Mouse (Mus musculus) midbrain, embryonic 10.5 days (tissue): ENCODE data around the gene Gm10644. TPM values are rescaled to one million over a fixed set of nuclear protein-coding genes. Genes with fewer than 3 reads are reported as not detected.

ENCODE experiments used
- DNase-seq: peaks from one replicate; pipeline ENCODE4 v3.0.0-alpha.2; 2017; ENCODE audit warnings: low spot score
- H3K27ac ChIP-seq: fragments of 300-500 bp; sonication (generic); replicated peaks from 2 replicates; pipeline ENCODE4 v1.5.1; 2016; ENCODE audit warnings: mild to moderate bottlenecking
- H3K27me3 ChIP-seq: fragments of 300-500 bp; sonication (generic); 2 replicates; pipeline ENCODE4 v1.6.1; 2016; ENCODE audit warnings: low read depth, mild to moderate bottlenecking; ENCODE audit not compliant: poor library complexity, severe bottlenecking
- H3K36me3 ChIP-seq: fragments of 300-500 bp; sonication (generic); 2 replicates; pipeline ENCODE4 v1.6.1; 2016; ENCODE audit warnings: mild to moderate bottlenecking, moderate library complexity
- H3K4me1 ChIP-seq: fragments of 300-500 bp; sonication (generic); 2 replicates; pipeline ENCODE4 v1.6.1; 2016
- H3K4me3 ChIP-seq: fragments of 300-500 bp; sonication (generic); 2 replicates; pipeline ENCODE4 v1.5.1; 2016; ENCODE audit warnings: mild to moderate bottlenecking, moderate library complexity
- H3K9me3 ChIP-seq: fragments of 300-500 bp; sonication (generic); replicated peaks from 2 replicates; pipeline ENCODE4 v1.6.1; 2016; ENCODE audit warnings: mild to moderate bottlenecking
- WGBS: fragments of 180-500 bp; shearing (Covaris S2); methylation state at CpG from one replicate; pipeline ENCODE4 v1.1.7; 2016; 5-methylcytosine and 5-hydroxymethylcytosine counted together
- microRNA-seq: library from miRNA; unstranded; fragments of <30 nt; microRNA quantifications from one replicate; pipeline ENCODE4, GENCODE M21; 2017
- polyA plus RNA-seq: library from polyadenylated mRNA; unstranded; fragments of >200 nt; fragmentation: Nextera tagmentation; extraction: Ambion mirVana; gene quantifications from 2 replicates; pipeline ENCODE4 v1.2.1, GENCODE M21; 2016

The Gm10644 gene
- polyA plus RNA-seq, 1 experiment from 2014 or later: 1.0 TPM

DNA sequence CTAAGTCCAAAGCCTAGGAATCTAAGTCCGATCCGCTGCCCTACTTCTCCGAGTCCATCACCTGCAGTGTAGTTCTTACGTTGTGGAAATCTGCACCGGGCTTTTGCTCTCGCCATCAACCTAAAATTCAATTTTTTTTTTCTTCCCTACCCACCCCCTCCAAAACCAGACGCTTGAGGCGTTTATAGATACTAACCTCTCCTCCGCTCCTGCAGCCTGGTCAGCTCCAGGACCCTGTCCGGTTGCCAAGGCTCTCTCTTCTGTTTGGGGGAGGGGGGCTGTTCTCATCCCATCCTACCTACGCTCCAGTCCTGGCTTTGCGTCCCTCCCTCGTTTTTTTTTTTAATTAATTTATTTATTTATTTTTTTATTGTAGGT lies 56.0 kb downstream of the Gm10644 start:
- Histone ChIP-seq H3K27ac (peak overlapping the region; percentile 94), H3K27me3 (peaks cover 45% of the 10 kb centered on the region), H3K36me3 (no peaks in the 10 kb centered on the region), H3K9me3 (no peaks in the 10 kb centered on the region), H3K4me1 (peaks cover 64% of the 10 kb centered on the region), H3K4me3 (peak overlapping the region; percentile 92)
- under 1% methylated on average over 13 of the region's 13 CpGs for WGBS
- DNase-seq: no peak

DNA sequence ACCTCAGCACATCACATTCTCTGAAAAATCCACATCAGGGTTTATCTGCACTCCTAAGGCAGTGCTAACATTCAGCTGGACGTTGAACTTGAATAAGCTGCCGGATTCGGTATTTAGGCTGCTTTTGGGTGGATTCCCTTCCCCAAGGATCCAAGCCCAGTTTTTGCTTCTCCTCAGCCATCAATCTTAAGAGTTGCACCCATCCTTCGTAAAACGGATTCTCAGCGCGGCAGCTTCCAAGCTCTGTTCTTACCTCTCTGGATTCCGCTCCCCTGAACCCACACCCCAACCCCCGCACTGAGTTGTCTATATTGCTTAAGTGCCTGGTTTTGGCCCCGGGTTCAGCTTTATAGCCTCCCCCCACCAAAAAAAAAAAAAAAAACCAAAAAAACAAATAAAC lies 56.5 kb downstream of the Gm10644 start:
- Histone ChIP-seq H3K27ac (peak overlapping the region; percentile 94), H3K27me3 (peaks cover 50% of the 10 kb centered on the region), H3K4me1 (peaks cover 59% of the 10 kb centered on the region), H3K4me3 (peak overlapping the region; percentile 92), H3K36me3 (no peaks in the 10 kb centered on the region), H3K9me3 (no peaks in the 10 kb centered on the region)
- 4% methylated on average over 10 of the region's 10 CpGs for WGBS
- DNase-seq: peak; percentile 19

DNA sequence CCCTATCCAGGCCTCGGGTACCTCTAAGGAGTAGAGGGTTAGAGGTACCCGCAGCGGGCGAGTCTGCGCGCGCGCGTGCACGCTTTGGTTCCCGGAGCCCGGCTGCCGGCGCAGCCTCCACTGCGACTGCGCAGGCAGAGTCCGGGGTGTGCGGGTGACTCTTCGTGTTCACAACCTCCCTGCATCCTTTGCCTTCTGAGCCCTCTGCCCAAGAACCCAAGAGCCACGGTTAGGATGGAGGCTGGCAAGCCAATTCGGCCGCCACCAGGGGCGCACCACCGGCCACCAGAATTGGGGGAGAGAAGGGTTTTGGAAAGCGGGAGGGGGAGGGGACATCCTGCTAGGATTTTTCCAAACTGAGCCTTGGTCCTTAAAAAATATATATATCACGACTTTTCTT lies 57.8 kb downstream of the Gm10644 start:
- Histone ChIP-seq H3K36me3 (no peaks in the 10 kb centered on the region), H3K27me3 (peaks cover 58% of the 10 kb centered on the region), H3K9me3 (no peaks in the 10 kb centered on the region), H3K27ac (0 out of 2 replicates have a peak overlapping the region, but pooled peaks have one; percentile 14), H3K4me1 (peaks cover 46% of the 10 kb centered on the region), H3K4me3 (peak overlapping the region; percentile 43)
- DNase-seq: peak; percentile 79
- 2% methylated on average over 26 of the region's 26 CpGs for WGBS

DNA sequence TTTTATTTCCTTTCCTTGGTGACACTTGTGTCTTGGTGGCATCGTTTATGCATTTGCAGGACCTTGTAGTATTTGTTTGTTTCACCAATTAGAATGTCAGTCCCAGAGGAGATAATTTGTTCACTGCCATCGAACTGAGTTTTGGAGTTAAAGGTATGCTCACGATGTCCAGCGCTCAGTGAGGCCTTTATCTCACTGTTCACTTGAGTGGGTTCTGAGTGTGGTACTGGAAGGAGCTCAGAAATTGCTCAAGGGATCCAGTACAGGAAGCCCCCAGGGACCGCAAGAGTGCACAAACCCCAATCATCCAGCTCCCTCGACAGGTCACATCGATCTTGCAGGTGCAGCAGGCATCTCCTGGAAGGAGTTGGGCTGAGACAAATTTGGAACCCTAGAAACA lies 58.5 kb downstream of the Gm10644 start:
- peaks cover 65% of the 10 kb centered on the region for H3K27me3 ChIP-seq
- H3K9me3 ChIP-seq: no peaks in the 10 kb centered on the region
- no peaks in the 10 kb centered on the region for H3K36me3 ChIP-seq
- H3K27ac ChIP-seq: no peak overlapping the region
- DNase-seq: no peak
- 80% methylated on average over 7 of the region's 7 CpGs for WGBS
- H3K4me1 ChIP-seq: peaks cover 39% of the 10 kb centered on the region
- no peak overlapping the region for H3K4me3 ChIP-seq

DNA sequence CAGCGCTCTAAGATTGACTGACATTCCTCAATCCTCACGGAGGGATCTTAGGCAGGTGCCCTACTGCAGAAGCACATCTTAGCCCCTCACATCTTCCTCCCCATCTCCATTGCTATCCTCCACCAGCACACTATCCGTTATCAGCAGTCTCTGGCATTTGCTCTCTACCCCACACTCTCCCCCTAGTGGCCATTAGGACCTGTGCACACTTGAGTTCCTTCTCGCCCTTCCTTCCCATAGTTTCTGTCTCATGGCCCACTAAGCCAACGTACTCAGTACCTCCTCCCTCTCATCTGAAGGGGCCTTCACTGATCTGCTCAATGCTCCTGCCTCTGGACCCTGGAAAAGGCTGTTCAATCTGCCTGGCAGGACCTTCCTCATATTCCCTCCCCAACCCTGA lies 59.1 kb downstream of the Gm10644 start:
- WGBS: 5% methylated on average over 5 of the region's 5 CpGs
- Histone ChIP-seq H3K27ac (no peak overlapping the region), H3K4me3 (no peak overlapping the region), H3K4me1 (peaks cover 33% of the 10 kb centered on the region), H3K9me3 (no peaks in the 10 kb centered on the region), H3K36me3 (no peaks in the 10 kb centered on the region), H3K27me3 (peaks cover 66% of the 10 kb centered on the region)
- peak; percentile 56 for DNase-seq

DNA sequence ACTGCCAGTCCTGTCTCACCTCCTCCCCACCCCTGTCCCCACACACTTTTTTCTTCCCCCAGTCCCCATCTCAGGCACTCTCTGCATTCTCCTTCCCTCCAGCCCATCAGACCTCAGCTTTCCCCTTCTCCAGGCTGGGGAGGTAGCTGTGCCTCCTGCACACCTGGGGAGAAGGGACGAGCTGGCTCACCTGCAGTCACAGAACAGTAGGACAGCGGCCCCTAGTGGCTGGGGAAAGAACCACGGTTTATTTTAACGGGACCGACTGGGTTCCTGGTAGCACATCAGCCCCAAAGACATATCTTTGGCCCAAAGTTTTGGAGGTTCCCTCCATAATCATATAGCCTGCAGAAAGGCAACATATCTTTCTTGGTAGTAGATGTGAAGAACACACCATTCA lies 61.1 kb downstream of the Gm10644 start:
- H3K27me3 ChIP-seq: peaks cover 66% of the 10 kb centered on the region
- peaks cover 21% of the 10 kb centered on the region for H3K4me1 ChIP-seq
- peak; percentile 65 for DNase-seq
- H3K4me3 ChIP-seq: no peak overlapping the region
- H3K9me3 ChIP-seq: no peaks in the 10 kb centered on the region
- H3K36me3 ChIP-seq: no peaks in the 10 kb centered on the region
- H3K27ac ChIP-seq: no peak overlapping the region
- whole genome bisulfite sequencing: 3% methylated on average over 5 of the region's 5 CpGs

DNA sequence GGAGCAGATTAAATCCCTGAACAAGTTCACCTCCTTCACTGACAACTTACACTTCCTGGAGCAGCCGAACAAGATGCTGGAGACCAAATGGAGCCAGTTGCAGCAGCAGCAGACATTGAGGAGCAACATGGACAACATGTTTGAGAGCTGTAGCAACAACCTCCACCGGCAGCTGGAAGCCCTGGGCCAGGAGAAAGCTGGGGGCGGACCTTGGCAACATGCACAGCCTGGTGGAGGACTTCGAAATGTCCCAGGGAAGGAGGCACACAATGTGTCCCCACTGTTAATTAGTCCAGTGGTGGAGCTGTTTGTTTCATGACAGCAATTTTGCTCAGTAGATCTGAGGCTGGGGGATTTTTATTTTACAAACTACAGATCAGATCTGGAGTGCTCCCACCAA lies 62.9 kb downstream of the Gm10644 start:
- no peak overlapping the region for H3K4me3 ChIP-seq
- no peak for DNase-seq
- peaks cover 53% of the 10 kb centered on the region for H3K27me3 ChIP-seq
- H3K9me3 ChIP-seq: no peaks in the 10 kb centered on the region
- H3K36me3 ChIP-seq: no peaks in the 10 kb centered on the region
- H3K4me1 ChIP-seq: peaks cover 2% of the 10 kb centered on the region
- H3K27ac ChIP-seq: no peak overlapping the region
- 78% methylated on average over 4 of the region's 4 CpGs for WGBS

DNA sequence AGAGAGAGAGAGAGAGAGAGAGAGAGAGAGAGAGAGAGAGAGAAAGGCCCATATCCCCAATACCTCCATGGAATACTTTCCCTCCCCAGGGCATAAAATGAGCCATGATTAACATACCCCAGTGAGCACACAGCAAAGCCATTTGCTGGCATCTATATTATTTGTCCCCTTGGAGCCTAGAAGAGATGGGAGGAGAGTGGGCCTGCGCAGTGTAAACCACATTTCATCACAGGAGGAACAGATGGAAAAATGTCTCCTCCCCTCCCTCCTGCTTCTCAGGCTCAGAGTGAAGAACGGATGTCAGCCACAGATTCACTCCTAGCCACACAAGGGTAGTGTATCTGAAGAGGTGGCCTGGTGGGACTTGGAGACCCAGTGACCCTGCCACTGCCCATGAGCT lies 66.6 kb downstream of the Gm10644 start:
- WGBS: 79% methylated on average over 2 of the region's 2 CpGs
- DNase-seq: no peak
- no peak overlapping the region for H3K27ac ChIP-seq
- H3K4me1 ChIP-seq: no peaks in the 10 kb centered on the region
- H3K9me3 ChIP-seq: no peaks in the 10 kb centered on the region
- H3K27me3 ChIP-seq: peaks cover 16% of the 10 kb centered on the region
- no peaks in the 10 kb centered on the region for H3K36me3 ChIP-seq
- H3K4me3 ChIP-seq: no peak overlapping the region

Small RNA genes within 50 kb of the gene (microRNA-seq; reads per million reads assigned to microRNA genes)
- gene Gm44330 (not detected), gene Gm44450 (not detected)

Other genes with a start within 250 kb of the Gm10644 start
- 314 and 357 TPM in 2 replicates for gene Ddx39, start 240.0 kb downstream of the Gm10644 start, polyA plus RNA-seq
- 8.0 and 13.4 TPM in 2 replicates for gene Adgre5, start 213.9 kb downstream of the Gm10644 start, polyA plus RNA-seq
- 8.6 and 11.3 TPM in 2 replicates for gene Adgrl1, start 55.1 kb downstream of the Gm10644 start, polyA plus RNA-seq
- gene Asf1b, start 302 bp upstream of the Gm10644 start, polyA plus RNA-seq: 106 and 115 TPM in 2 replicates
- 169 and 178 TPM in 2 replicates for gene Prkaca, start 17.8 kb upstream of the Gm10644 start, polyA plus RNA-seq
- 8.0 and 8.5 TPM in 2 replicates for gene Samd1, start 42.5 kb upstream of the Gm10644 start, polyA plus RNA-seq
- 0.68 and 0.99 TPM in 2 replicates for gene 1700067K01Rik, start 46.3 kb upstream of the Gm10644 start, polyA plus RNA-seq
- 0.20 and 0.67 TPM in 2 replicates for gene 2210011C24Rik, start 57.0 kb upstream of the Gm10644 start, polyA plus RNA-seq
- gene Palm3, start 66.3 kb upstream of the Gm10644 start, polyA plus RNA-seq: 7.9 and 8.0 TPM in 2 replicates
- 0.17 and 0.21 TPM in 2 replicates for gene Il27ra, start 87.4 kb upstream of the Gm10644 start, polyA plus RNA-seq
- 0.20 TPM in 1 of 2 replicates, not detected in the other for gene Rln3, start 89.8 kb upstream of the Gm10644 start, polyA plus RNA-seq
- gene Gm10643, start 109.9 kb upstream of the Gm10644 start, polyA plus RNA-seq: 0.69 and 1.6 TPM in 2 replicates
- gene Rfx1, start 111.6 kb upstream of the Gm10644 start, polyA plus RNA-seq: 7.7 and 8.6 TPM in 2 replicates
- 16.3 and 17.5 TPM in 2 replicates for gene Dcaf15, start 149.6 kb upstream of the Gm10644 start, polyA plus RNA-seq
- 0.09 and 0.14 TPM in 2 replicates for gene Podnl1, start 170.8 kb upstream of the Gm10644 start, polyA plus RNA-seq
- 14.0 and 18.1 TPM in 2 replicates for gene Cc2d1a, start 192.7 kb upstream of the Gm10644 start, polyA plus RNA-seq
- gene 4930432K21Rik, start 192.8 kb upstream of the Gm10644 start, polyA plus RNA-seq: 2.4 TPM in 2 replicates
- gene Nanos3, start 230.0 kb upstream of the Gm10644 start, polyA plus RNA-seq: 3.0 and 5.6 TPM in 2 replicates